Mouse (Mus musculus): ENCODE results near the gene Ebf3.

GRCm38 (mm10) chr7:137159086-137159485 lies 155.2 kb downstream of the Ebf3 start:
- TF ChIP-seq CTCF (IDR thresholded peaks at IDR 0.05; ENCODE audit: extremely low read depth, insufficient read length, insufficient replicate concordance, low read depth, low read length) (no peak), POLR2A (IDR thresholded peaks at IDR 0.05; ENCODE audit: low read depth, low read length) (no peak)

All from small intestine, adult 2 months (tissue).